Mouse (Mus musculus) myocyte (in vitro differentiated cells): Measurements from ENCODE around the gene Ubr2. TPM values are rescaled to one million over a fixed set of nuclear protein-coding genes. Genes with fewer than 3 reads are reported as not detected.
A peak's percentile ranks its signal among the peaks of the same experiment; 100 is the strongest.

ENCODE experiments used
- H3K27me3 ChIP-seq: one replicate; pipeline ENCODE4 v1.6.1; 2011; ENCODE audit not compliant: control insufficient read depth, insufficient read depth, insufficient read length
- H3K36me3 ChIP-seq: one replicate; pipeline ENCODE4 v1.6.1; 2011; ENCODE audit not compliant: control insufficient read depth, insufficient read depth
- H3K4me2 ChIP-seq: one replicate; pipeline ENCODE4 v1.6.1; 2011; ENCODE audit warnings: low read depth, control low read depth
- H3K4me3 ChIP-seq: one replicate; pipeline ENCODE4 v1.5.1; 2011; ENCODE audit warnings: mild to moderate bottlenecking, control low read depth, moderate library complexity
- H3K79me2 ChIP-seq: one replicate; pipeline ENCODE4 v1.6.1; 2011; ENCODE audit not compliant: control insufficient read depth, insufficient read depth
- H3ac ChIP-seq: one replicate; pipeline ENCODE4 v1.6.1; 2011; ENCODE audit not compliant: control insufficient read depth, insufficient read length
- CEBPB ChIP-seq: IDR thresholded peaks from 2 replicates; pipeline ENCODE4 v1.6.1; 2011; ENCODE audit warnings: mild to moderate bottlenecking, moderate library complexity; ENCODE audit not compliant: poor library complexity, insufficient read depth, severe bottlenecking
- E2F4 ChIP-seq: IDR thresholded peaks from one replicate; pipeline ENCODE4 v1.6.1; 2011; ENCODE audit warnings: mild to moderate bottlenecking, control low read depth, moderate library complexity; ENCODE audit not compliant: insufficient read depth
- MAX ChIP-seq: IDR thresholded peaks from one replicate; pipeline ENCODE4 v1.6.1; 2011; ENCODE audit warnings: low read depth, mild to moderate bottlenecking, control low read depth
- MYOD1 ChIP-seq, 3 experiments: IDR thresholded peaks; one replicate each; pipeline ENCODE4 v1.6.1; 2011; ENCODE audit warnings: control low read depth in 2 of 3, low read depth in 2 of 3, mild to moderate bottlenecking in 2 of 3, moderate library complexity in 1 of 3; ENCODE audit not compliant: insufficient read length in 2 of 3, control insufficient read depth in 1 of 3
- MYOG ChIP-seq, 3 experiments: IDR thresholded peaks; one replicate each; pipeline ENCODE4 v1.6.1; 2011; ENCODE audit warnings: control low read depth in 2 of 3, low read depth in 2 of 3, mild to moderate bottlenecking in 2 of 3; ENCODE audit not compliant: insufficient read length in 2 of 3, control insufficient read depth in 1 of 3, insufficient read depth in 1 of 3
- POLR2A ChIP-seq: IDR thresholded peaks from one replicate; pipeline ENCODE4 v1.6.1; 2011; ENCODE audit warnings: low read depth, mild to moderate bottlenecking, control low read depth, moderate library complexity; ENCODE audit not compliant: insufficient read length
- POLR2AphosphoS2 ChIP-seq: IDR thresholded peaks from one replicate; pipeline ENCODE4 v1.6.1; 2011; ENCODE audit warnings: low read depth, control low read depth; ENCODE audit not compliant: insufficient read length
- REST ChIP-seq: IDR thresholded peaks from one replicate; pipeline ENCODE4 v1.6.1; 2011; ENCODE audit warnings: mild to moderate bottlenecking, control low read depth, moderate library complexity; ENCODE audit not compliant: insufficient read depth, insufficient read length
- SRF ChIP-seq: IDR thresholded peaks from one replicate; pipeline ENCODE4 v1.6.1; 2011; ENCODE audit warnings: low read depth; ENCODE audit not compliant: control insufficient read depth, insufficient read length
- TCF12 ChIP-seq: IDR thresholded peaks from one replicate; pipeline ENCODE4 v1.6.1; 2011; ENCODE audit warnings: mild to moderate bottlenecking, control low read depth; ENCODE audit not compliant: poor library complexity, insufficient read depth, severe bottlenecking
- TCF3 ChIP-seq: IDR thresholded peaks from one replicate; pipeline ENCODE4 v1.6.1; 2011; ENCODE audit warnings: low read depth, control low read depth; ENCODE audit not compliant: insufficient read length
- USF1 ChIP-seq: IDR thresholded peaks from one replicate; pipeline ENCODE4 v1.6.1; 2011; ENCODE audit warnings: low read depth, mild to moderate bottlenecking, control low read depth, moderate library complexity
- polyA plus RNA-seq: library from polyadenylated mRNA; unstranded; fragments of >200 nt; fragmentation: generic; extraction: Trizol; gene quantifications from one replicate; pipeline ENCODE4 v1.2.1, GENCODE M21; 2012; ENCODE audit warnings: missing spikeins

Gene Ubr2
- polyA plus RNA-seq, 1 experiment = 36.9 TPM

- peak overlapping the region; percentile 74 for H3ac ChIP-seq
- no peaks in the 10 kb centered on the region for H3K27me3 ChIP-seq
- peaks cover 39% of the 10 kb centered on the region for H3K79me2 ChIP-seq
- peaks cover 11% of the 10 kb centered on the region for H3K36me3 ChIP-seq
- H3K4me2 ChIP-seq = peak overlapping the region; percentile 94
- peak overlapping the region; percentile 69 for H3K4me3 ChIP-seq
- TF ChIP-seq USF1 (no peak), MYOD1 (IDR thresholded peaks at IDR 0.05; ENCODE audit: control insufficient read depth in 1 of 3, insufficient read length in 2 of 3, low read depth in 2 of 3) (no peak), POLR2AphosphoS2 (no peak), CEBPB (0 out of 2 replicates have a peak, but pooled peaks have one; percentile 25), POLR2A (peak; percentile 52), TCF12 (no peak), MYOG (IDR thresholded peaks at IDR 0.05; ENCODE audit: control insufficient read depth in 1 of 3, insufficient read depth in 1 of 3, insufficient read length in 2 of 3, low read depth in 2 of 3) (no peak), TCF3 (no peak), SRF (no peak), REST (no peak), MAX (no peak), E2F4 (no peak)
These were observed 635 bp upstream of the Ubr2 start for GRCm38 (mm10) chr17:47010722-47011660.

- Histone ChIP-seq H3ac (peak overlapping the region; percentile 74), H3K4me2 (peak overlapping the region; percentile 75), H3K79me2 (peaks cover 54% of the 10 kb centered on the region), H3K36me3 (peaks cover 14% of the 10 kb centered on the region), H3K4me3 (peak overlapping the region; percentile 69), H3K27me3 (no peaks in the 10 kb centered on the region)
- TF ChIP-seq POLR2A (no peak), USF1 (no peak), MAX (no peak), POLR2AphosphoS2 (no peak), TCF3 (no peak), REST (no peak), MYOG (IDR thresholded peaks at IDR 0.05; ENCODE audit: control insufficient read depth in 1 of 3, insufficient read depth in 1 of 3, insufficient read length in 2 of 3, low read depth in 2 of 3) (no peak), E2F4 (no peak), MYOD1 (IDR thresholded peaks at IDR 0.05; ENCODE audit: control insufficient read depth in 1 of 3, insufficient read length in 2 of 3, low read depth in 2 of 3) (no peak), TCF12 (no peak), SRF (no peak), CEBPB (no peak)
These were observed 834 bp downstream of the Ubr2 start for GRCm38 (mm10) chr17:47009546-47009897.

- Histone ChIP-seq H3K4me2 (peak overlapping the region; percentile 75), H3K27me3 (no peaks in the 10 kb centered on the region), H3K36me3 (peaks cover 14% of the 10 kb centered on the region), H3K4me3 (peak overlapping the region; percentile 69), H3K79me2 (peaks cover 59% of the 10 kb centered on the region), H3ac (peak overlapping the region; percentile 74)
- TF ChIP-seq POLR2A = no peak
These were observed 1.3 kb downstream of the Ubr2 start for GRCm38 (mm10) chr17:47009016-47009415.

GRCm38 (mm10) chr17:47008506-47008905, 1.9 kb downstream of the Ubr2 start:
- peaks cover 14% of the 10 kb centered on the region for H3K36me3 ChIP-seq
- no peaks in the 10 kb centered on the region for H3K27me3 ChIP-seq
- peak overlapping the region; percentile 75 for H3K4me2 ChIP-seq
- TF ChIP-seq SRF (no peak), MYOD1 (IDR thresholded peaks at IDR 0.05; ENCODE audit: control insufficient read depth in 1 of 3, insufficient read length in 2 of 3, low read depth in 2 of 3) (no peak), REST (no peak), USF1 (no peak), E2F4 (no peak), POLR2AphosphoS2 (no peak), CEBPB (no peak), MAX (no peak)
- peaks cover 64% of the 10 kb centered on the region for H3K79me2 ChIP-seq
- H3K4me3 ChIP-seq = peak overlapping the region; percentile 69
- H3ac ChIP-seq = no peak overlapping the region

GRCm38 (mm10) chr17:47006741-47007140, 3.6 kb downstream of the Ubr2 start:
- no peaks in the 10 kb centered on the region for H3K27me3 ChIP-seq

More at GRCm38 (mm10) chr17:47006741-47007140, 3.6 kb downstream of the Ubr2 start:
- no peak overlapping the region for H3ac ChIP-seq
- peaks cover 82% of the 10 kb centered on the region for H3K79me2 ChIP-seq
- peaks cover 14% of the 10 kb centered on the region for H3K36me3 ChIP-seq
- no peak overlapping the region for H3K4me3 ChIP-seq
- no peak overlapping the region for H3K4me2 ChIP-seq
- no peak for TF ChIP-seq POLR2AphosphoS2
- no peak for TF ChIP-seq MYOG (IDR thresholded peaks at IDR 0.05; ENCODE audit: control insufficient read depth in 1 of 3, insufficient read depth in 1 of 3, insufficient read length in 2 of 3, low read depth in 2 of 3)
- TF ChIP-seq TCF3 = no peak
- TF ChIP-seq REST = no peak
- TF ChIP-seq CEBPB = no peak
- no peak for TF ChIP-seq MYOD1 (IDR thresholded peaks at IDR 0.05; ENCODE audit: control insufficient read depth in 1 of 3, insufficient read length in 2 of 3, low read depth in 2 of 3)
- TF ChIP-seq TCF12 = no peak
- TF ChIP-seq E2F4 = no peak
- no peak for TF ChIP-seq SRF
- TF ChIP-seq USF1 = no peak
- TF ChIP-seq POLR2A = no peak
- no peak for TF ChIP-seq MAX
